Mouse (Mus musculus) heart, embryonic 13.5 days (tissue): ENCODE data around the gene Surf4. TPM values are rescaled to one million over a fixed set of nuclear protein-coding genes. Genes with fewer than 3 reads are reported as not detected.
A peak's percentile ranks its signal among the peaks of the same experiment; 100 is the strongest.

Experiments used
- ATAC-seq: fragments of 200-750 bp; cut with Nextera tagmentation; 2 replicates; pipeline ENCODE4 v1.8.0; 2017; ENCODE audit warnings: moderate TSS enrichment; ENCODE audit not compliant: insufficient number of reproducible peaks, low FRiP score, low TSS enrichment; ENCODE audit errors: extremely low read depth
- H3K27ac ChIP-seq: fragments of 300-500 bp; sonication (generic); replicated peaks from 2 replicates; pipeline ENCODE4 v1.5.1; 2015; ENCODE audit warnings: moderate library complexity, mild to moderate bottlenecking, inconsistent platforms
- H3K27me3 ChIP-seq: fragments of 300-500 bp; sonication (generic); replicated peaks from 2 replicates; pipeline ENCODE4 v1.6.1; 2015; ENCODE audit warnings: mild to moderate bottlenecking, inconsistent platforms
- H3K36me3 ChIP-seq: fragments of 300-500 bp; sonication (generic); 2 replicates; pipeline ENCODE4 v1.6.1; 2015; ENCODE audit warnings: mild to moderate bottlenecking, inconsistent platforms
- H3K4me1 ChIP-seq: fragments of 300-500 bp; sonication (generic); 2 replicates; pipeline ENCODE4 v1.6.1; 2015; ENCODE audit warnings: inconsistent platforms
- H3K4me2 ChIP-seq: fragments of 300-500 bp; sonication (generic); 2 replicates; pipeline ENCODE4 v1.6.1; 2015; ENCODE audit warnings: inconsistent platforms, mild to moderate bottlenecking, moderate library complexity
- H3K4me3 ChIP-seq: fragments of 300-500 bp; sonication (generic); 2 replicates; pipeline ENCODE4 v1.5.1; 2015; ENCODE audit warnings: moderate library complexity, mild to moderate bottlenecking, inconsistent platforms
- H3K9ac ChIP-seq: fragments of 300-500 bp; sonication (generic); 2 replicates; pipeline ENCODE4 v1.6.1; 2015; ENCODE audit warnings: inconsistent platforms, mild to moderate bottlenecking, moderate library complexity
- H3K9me3 ChIP-seq: fragments of 300-500 bp; sonication (generic); 2 replicates; pipeline ENCODE4 v1.6.1; 2016; ENCODE audit warnings: inconsistent platforms
- WGBS: fragments of 180-500 bp; shearing (Covaris S2); methylation state at CpG from one replicate; pipeline ENCODE4 v1.1.7; 2015; ENCODE audit warnings: mixed read lengths; 5-methylcytosine and 5-hydroxymethylcytosine counted together
- polyA plus RNA-seq: library from polyadenylated mRNA; unstranded; fragments of >200 nt; fragmentation: Nextera tagmentation; extraction: Ambion mirVana; gene quantifications from 2 replicates; pipeline ENCODE4 v1.2.1, GENCODE M21; 2015

Gene Surf4
- polyA plus RNA-seq, 1 experiment from 2014 or later, result 187 TPM

DNA sequence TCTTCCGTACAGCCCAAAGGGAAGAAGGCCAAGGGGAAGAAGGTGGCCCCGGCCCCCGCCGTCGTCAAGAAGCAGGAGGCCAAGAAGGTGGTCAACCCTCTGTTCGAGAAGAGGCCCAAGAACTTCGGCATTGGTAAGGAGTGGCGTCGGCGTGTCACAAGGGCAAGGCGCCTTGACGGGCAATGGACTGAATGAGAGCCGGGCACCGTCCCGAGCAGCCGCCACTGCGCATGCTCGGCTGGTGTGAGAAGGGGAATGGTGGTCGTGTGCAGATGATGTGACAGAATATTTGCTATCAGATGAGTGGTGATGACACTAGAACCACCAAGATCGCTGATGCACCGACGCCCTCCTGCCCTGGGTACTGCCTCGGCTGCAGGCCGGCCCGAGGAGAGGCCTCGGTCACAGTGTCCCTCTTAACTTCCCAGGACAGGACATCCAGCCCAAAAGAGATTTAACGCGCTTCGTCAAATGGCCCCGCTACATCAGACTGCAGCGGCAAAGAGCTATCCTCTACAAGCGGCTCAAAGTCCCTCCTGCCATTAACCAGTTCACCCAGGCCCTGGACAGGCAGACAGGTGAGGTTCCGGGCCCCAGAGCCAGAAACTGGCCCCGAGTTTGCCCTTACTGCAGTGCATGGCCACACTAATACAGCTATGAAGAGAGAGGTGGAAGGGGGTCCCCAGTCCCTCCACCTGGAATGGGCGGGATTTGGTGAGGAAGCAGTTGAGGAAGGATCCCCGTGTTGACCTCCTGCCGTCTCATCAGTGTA, 22.5 kb downstream of the Surf4 start:
- no peaks in the 10 kb centered on the region for H3K9me3 ChIP-seq
- peaks cover 58% of the 10 kb centered on the region for H3K36me3 ChIP-seq
- WGBS, result under 1% methylated on average over 37 of the region's 37 CpGs
- H3K9ac ChIP-seq, result peak overlapping the region; percentile 100
- H3K4me2 ChIP-seq, result peak overlapping the region; percentile 86
- H3K4me3 ChIP-seq, result peak overlapping the region; percentile 96
- peak overlapping the region; percentile 94 for H3K27ac ChIP-seq
- peak; percentile 35; the same call in 1 of the 2 replicates for ATAC-seq
- H3K4me1 ChIP-seq, result peaks cover 56% of the 10 kb centered on the region
- no peaks in the 10 kb centered on the region for H3K27me3 ChIP-seq

DNA sequence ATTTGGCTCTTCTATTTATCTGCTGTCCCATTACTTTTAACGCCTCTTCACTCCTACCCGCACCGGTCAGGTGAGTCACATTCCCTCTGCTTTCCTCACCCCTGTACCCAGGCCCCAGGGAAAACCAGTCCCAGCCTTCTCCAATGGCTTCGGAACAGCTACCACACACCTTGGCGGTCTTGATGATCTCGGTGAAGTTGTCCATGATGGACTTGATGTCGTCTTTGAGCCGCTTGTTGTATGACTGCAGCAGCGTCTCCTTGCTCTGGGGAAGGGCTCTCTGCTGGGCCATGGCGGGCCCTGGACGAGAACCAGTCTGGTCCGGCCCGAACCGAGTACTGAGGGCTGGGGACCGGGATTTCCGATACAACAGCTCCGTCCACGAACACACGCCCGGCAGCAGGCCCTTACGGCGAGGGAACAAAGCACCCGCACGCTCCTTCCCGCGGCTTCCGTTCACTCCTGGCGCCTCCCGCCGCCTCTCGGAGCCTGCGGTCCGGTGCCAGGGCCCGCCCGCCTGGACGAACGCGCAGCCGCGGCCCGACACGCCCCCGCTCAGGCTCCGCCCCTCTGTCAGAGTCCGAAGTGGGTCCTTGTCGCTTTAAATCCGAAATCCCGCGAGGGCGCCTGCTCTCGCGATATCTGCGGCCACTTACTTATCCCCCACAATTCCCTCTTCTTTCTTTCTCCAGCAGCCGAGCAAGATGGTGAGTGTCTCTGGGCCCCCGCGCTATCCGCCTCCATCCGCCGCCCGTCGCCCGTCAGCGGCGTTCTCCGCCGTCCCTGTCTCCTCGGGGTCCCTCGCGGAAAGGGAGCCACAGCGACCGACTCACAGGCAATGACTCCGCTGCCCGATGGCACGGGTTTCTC, 23.4 kb downstream of the Surf4 start, which contains the start of the genes Med22 and Rpl7a:
TSS of gene Med22 (minus strand) at position 554 of the 870 bp plus-strand sequence.
TSS of gene Rpl7a (plus strand) at position 641 of the 870 bp plus-strand sequence.
- Histone ChIP-seq H3K4me3 (peak within 1 kb of the TSS; percentile 96), H3K27me3 (no peaks in the 10 kb centered on the region), H3K4me1 (peaks cover 51% of the 10 kb centered on the region), H3K9me3 (no peaks in the 10 kb centered on the region), H3K4me2 (peak within 1 kb of the TSS; percentile 90), H3K9ac (peak within 1 kb of the TSS; percentile 100), H3K27ac (peak within 1 kb of the TSS; percentile 94), H3K36me3 (peaks cover 67% of the 10 kb centered on the region)
- WGBS, result under 1% methylated on average over 74 of the region's 74 CpGs
- peak; percentile 95 for ATAC-seq

DNA sequence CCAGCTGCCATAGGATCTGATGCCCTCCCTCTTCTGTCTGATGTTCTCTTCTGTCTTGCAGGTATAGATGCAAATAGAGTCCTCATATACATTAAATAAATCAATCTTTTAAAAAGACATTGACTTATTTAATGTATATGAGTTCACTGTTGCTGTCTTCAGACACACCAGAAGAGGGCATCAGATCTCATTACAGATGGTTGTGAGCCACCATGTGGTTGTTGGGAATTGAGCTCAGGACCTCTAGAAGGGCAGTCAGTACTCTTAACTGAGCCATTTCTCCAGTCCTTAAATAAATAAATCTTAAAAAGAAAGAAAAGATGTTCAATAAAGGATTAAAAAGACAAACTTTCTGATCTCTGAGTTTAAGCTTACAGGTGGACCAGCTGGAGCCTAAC, 24.3 kb downstream of the Surf4 start:
- Histone ChIP-seq H3K4me3 (peak overlapping the region; percentile 96), H3K27me3 (no peaks in the 10 kb centered on the region), H3K27ac (peak overlapping the region; percentile 94), H3K9me3 (no peaks in the 10 kb centered on the region), H3K4me2 (peak overlapping the region; percentile 90), H3K4me1 (peaks cover 42% of the 10 kb centered on the region), H3K36me3 (peaks cover 73% of the 10 kb centered on the region), H3K9ac (peak overlapping the region; percentile 94)
- no peak for ATAC-seq

DNA sequence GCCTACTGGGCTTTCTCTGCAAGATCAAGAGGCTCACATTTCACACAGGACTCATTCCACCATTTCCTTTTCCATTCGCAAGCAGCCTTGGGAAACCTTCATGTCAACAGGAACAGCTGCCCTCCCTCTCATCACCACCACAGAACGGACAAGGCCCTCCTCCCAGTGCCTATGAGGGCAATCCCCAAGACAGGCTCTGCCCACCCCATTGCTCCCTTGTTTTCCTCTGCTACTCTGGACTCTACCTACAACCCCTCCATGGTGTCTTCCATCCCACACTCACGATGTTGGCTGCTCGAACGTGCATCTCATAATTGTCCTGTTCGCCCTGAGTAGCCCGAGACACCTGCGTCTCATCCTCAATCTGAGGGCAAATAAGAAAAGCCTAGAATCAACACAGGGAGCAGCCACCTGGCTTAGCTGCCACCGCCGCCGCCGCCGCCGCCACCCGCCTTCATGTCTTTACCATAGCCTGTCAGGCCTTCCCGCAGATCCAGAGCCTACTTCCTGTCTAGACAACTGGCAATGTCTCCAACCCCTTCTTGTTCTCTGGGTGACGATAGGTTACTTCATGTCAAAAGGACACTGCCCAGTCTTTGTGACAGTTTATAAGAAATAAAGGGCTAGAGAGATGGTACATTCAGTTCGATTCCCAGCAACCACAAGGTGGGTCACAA, 24.9 kb downstream of the Surf4 start:
- H3K36me3 ChIP-seq, result peaks cover 67% of the 10 kb centered on the region
- peaks cover 43% of the 10 kb centered on the region for H3K4me1 ChIP-seq
- H3K27ac ChIP-seq, result no peak overlapping the region; the same call in 1 of the 2 replicates
- no peaks in the 10 kb centered on the region for H3K27me3 ChIP-seq
- peak overlapping the region; percentile 90 for H3K4me2 ChIP-seq
- whole genome bisulfite sequencing, result 76% methylated on average over 18 of the region's 18 CpGs
- ATAC-seq, result no peak
- H3K9ac ChIP-seq, result peak overlapping the region; percentile 94
- no peaks in the 10 kb centered on the region for H3K9me3 ChIP-seq
- peak overlapping the region; percentile 96 for H3K4me3 ChIP-seq

DNA sequence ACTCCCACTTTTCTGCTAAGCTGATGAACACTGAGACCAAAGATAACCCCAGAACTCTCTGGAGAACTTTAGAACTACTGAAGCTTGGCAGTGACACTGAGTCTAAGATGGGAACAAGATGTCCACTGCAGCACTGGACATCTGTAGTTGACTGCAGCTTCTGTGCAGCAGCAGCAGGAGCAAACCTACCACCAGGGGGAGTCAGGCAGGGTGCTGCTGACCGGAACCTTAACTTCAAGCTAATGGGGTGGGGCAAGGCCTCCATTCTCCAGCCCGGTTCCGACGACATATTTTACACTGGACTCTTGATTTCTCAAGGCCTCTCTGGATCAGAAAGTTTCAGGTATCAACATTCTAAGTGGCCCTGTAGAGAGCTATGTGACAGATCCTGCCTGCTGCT, 26.6 kb downstream of the Surf4 start:
- Histone ChIP-seq H3K27me3 (no peaks in the 10 kb centered on the region), H3K9me3 (no peaks in the 10 kb centered on the region), H3K4me3 (no peak overlapping the region), H3K4me2 (no peak overlapping the region), H3K36me3 (peaks cover 50% of the 10 kb centered on the region), H3K4me1 (peaks cover 42% of the 10 kb centered on the region), H3K9ac (no peak overlapping the region), H3K27ac (no peak overlapping the region)
- no peak for ATAC-seq
- WGBS, result 56% methylated on average over 4 of the region's 4 CpGs

DNA sequence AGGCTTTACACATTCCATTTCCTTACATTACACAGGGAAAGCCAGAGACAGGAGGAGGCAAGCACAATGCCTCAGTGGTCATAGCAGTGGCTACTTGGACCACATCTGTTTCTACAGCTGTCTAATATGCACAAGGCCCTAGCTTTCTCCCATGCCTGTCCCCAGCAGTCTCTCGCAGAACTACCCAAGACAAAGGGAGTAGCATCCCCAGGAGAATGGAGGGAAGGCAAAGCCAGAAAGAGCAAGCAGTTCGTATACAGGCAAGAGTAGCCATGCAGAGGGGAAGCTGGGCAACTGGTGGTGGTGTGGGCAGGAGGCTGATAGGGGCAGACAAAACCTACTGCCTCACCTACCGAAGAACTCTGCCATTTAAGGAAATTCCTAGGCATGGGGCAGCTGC, 27.3 kb downstream of the Surf4 start:
- WGBS, result 89% methylated on average over 3 of the region's 3 CpGs
- no peak overlapping the region for H3K27ac ChIP-seq
- no peak for ATAC-seq
- H3K4me2 ChIP-seq, result no peak overlapping the region
- peaks cover 42% of the 10 kb centered on the region for H3K4me1 ChIP-seq
- H3K36me3 ChIP-seq, result peaks cover 43% of the 10 kb centered on the region
- no peaks in the 10 kb centered on the region for H3K27me3 ChIP-seq
- no peak overlapping the region for H3K4me3 ChIP-seq
- no peak overlapping the region for H3K9ac ChIP-seq
- no peaks in the 10 kb centered on the region for H3K9me3 ChIP-seq

DNA sequence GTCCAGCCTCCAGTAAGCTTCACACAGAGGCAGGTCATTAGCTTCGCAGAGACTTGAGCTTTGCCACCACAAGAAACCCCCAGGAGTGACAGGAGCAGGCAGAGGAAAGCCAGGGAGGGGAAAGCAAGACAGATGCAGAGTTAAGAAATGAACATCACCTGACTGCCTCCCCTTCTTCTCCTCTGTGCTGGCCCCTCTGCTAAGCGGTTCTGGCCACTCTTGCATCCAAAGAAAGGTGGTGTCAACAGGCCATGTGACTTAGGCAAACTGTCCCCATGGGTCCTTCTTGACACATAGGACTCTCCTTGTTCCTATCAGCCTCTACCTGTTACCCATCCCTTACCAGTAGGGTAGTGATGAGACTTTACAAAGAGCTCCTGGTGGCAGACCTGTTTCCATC, 27.8 kb downstream of the Surf4 start:
- Histone ChIP-seq H3K9ac (no peak overlapping the region), H3K4me2 (no peak overlapping the region), H3K36me3 (peaks cover 41% of the 10 kb centered on the region), H3K27me3 (no peaks in the 10 kb centered on the region), H3K27ac (no peak overlapping the region), H3K4me3 (no peak overlapping the region), H3K9me3 (no peaks in the 10 kb centered on the region), H3K4me1 (peaks cover 46% of the 10 kb centered on the region)
- no peak for ATAC-seq
- 80% methylated on average over 2 of the region's 2 CpGs for WGBS

DNA sequence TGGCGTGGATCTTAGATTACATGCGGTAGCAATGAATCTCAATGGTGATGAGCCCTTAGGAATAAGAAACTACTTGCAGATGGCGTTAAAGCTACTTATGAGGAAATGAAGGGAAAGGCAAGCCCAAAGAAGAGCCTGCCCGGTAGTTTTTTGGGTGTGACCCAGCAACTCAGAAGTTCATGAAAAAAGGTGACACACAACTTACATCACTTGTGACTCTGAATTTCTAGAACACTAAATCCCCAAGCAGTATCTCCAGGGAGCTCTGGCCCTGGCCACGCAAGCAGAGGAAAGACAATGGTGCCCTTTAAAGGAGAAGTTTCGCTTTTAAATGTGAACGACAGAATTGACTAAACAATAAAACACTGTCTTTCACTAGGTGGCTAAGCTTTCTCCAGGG, 30.4 kb downstream of the Surf4 start:
- 12% methylated on average over 7 of the region's 7 CpGs for WGBS
- Histone ChIP-seq H3K4me3 (peak overlapping the region; percentile 81), H3K27me3 (no peaks in the 10 kb centered on the region), H3K4me1 (peaks cover 29% of the 10 kb centered on the region), H3K4me2 (peak overlapping the region; percentile 81), H3K9me3 (no peaks in the 10 kb centered on the region), H3K9ac (peak overlapping the region; percentile 87), H3K36me3 (peaks cover 61% of the 10 kb centered on the region), H3K27ac (peak overlapping the region; percentile 93)
- no peak for ATAC-seq

DNA sequence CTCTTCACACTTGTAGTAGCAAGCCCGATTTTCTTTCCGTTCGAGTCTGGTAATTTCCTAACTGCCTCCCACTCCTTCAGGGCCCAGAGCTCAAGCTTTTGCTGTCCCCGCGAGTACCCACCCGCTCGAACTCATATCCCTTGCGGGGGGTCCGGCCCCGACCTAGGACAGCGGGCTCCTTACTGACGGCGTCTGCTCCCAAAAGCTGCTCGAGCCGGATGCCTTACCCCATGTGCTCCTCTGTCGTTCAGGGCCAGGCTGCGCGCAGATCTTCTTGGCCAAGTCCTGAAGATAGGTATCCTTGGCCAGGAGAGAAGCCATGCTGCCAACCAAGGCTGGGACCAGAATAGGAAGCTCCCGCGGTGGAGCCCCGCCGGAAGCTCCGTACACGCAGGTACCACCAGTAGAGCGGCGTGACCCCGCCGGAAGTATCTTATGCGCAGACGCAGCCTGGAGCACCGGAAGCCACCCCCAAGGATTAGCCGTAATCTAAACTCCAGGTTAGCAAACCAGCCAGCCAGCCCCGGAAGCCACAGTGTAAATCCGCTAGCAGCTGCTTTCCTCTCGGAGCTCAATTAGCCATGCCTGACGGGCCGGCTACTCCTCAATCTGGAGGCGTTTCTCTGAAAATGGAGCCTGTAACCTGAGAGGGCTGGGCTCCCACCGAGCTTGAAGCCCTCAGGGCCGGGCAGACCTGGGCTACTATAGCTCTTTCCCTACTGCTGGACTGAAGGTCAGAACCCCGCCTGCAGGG, 31.1 kb downstream of the Surf4 start, which contains the start of gene Surf6:
TSS of gene Surf6 (minus strand) at position 413 of the 754 bp plus-strand sequence.
- H3K27ac ChIP-seq, result peak within 1 kb of the TSS; percentile 93
- ATAC-seq, result peak; percentile 84
- H3K4me1 ChIP-seq, result peaks cover 24% of the 10 kb centered on the region
- no peaks in the 10 kb centered on the region for H3K9me3 ChIP-seq
- WGBS, result under 1% methylated on average over 41 of the region's 41 CpGs
- H3K9ac ChIP-seq, result peak within 1 kb of the TSS; percentile 87
- H3K36me3 ChIP-seq, result peaks cover 61% of the 10 kb centered on the region
- H3K4me3 ChIP-seq, result peak within 1 kb of the TSS; percentile 81
- peak within 1 kb of the TSS; percentile 81 for H3K4me2 ChIP-seq
- no peaks in the 10 kb centered on the region for H3K27me3 ChIP-seq

DNA sequence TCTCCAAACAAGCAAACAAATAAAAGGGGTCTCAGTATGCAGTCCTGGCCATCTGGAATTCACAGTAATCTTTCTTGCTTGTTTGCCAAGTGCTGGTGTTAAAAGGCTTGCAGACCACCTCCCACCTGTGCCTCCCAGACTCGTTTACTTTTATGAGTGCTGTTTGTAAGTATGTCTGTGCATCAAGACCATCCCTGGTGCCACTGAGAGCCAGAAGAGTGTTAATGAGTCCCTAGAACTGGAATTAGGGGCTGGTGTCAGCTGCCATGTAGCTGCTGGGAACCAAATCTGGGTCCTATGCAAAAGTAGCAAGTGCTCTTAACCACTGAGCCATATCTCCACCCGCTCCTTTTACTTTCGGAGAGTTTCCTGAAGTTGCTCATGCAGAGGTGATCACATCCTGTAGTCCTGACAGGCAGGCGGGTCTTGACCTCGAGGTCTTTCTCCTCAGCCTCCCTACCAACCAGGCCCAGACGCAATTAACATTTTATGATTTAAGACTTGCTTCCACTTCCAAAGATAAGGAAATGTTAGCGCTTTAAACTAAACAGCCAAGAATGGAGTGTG, 31.8 kb downstream of the Surf4 start:
- Histone ChIP-seq H3K27me3 (no peaks in the 10 kb centered on the region), H3K4me1 (peaks cover 24% of the 10 kb centered on the region), H3K36me3 (peaks cover 61% of the 10 kb centered on the region), H3K4me3 (peak overlapping the region; percentile 81), H3K9me3 (no peaks in the 10 kb centered on the region), H3K4me2 (peak overlapping the region; percentile 81), H3K9ac (peak overlapping the region; percentile 87), H3K27ac (peak overlapping the region; percentile 93; the same call in 1 of the 2 replicates)
- no peak for ATAC-seq
- WGBS, result 9% methylated on average over 7 of the region's 7 CpGs
